Mouse (Mus musculus) liver, embryonic 14.5 days (tissue): Measurements from ENCODE around the gene Olfr315. TPM values are rescaled to one million over a fixed set of nuclear protein-coding genes. Genes with fewer than 3 reads are reported as not detected.
"Not testable (repeated sequence)": the region's sequence is repeated elsewhere in the genome, so short reads cannot be mapped to it uniquely, and the experiment has no call there.

ENCODE experiments used
- ATAC-seq: fragments of 200-750 bp; cut with Nextera tagmentation; 2 replicates; pipeline ENCODE4 v1.8.0; 2017; ENCODE audit warnings: moderate number of reproducible peaks, mild to moderate bottlenecking, moderate library complexity; ENCODE audit not compliant: insufficient read depth
- DNase-seq, 3 experiments: peaks; one replicate each; pipeline ENCODE4 v3.0.0-alpha.2; 2012 to 2013; ENCODE audit warnings: low read depth in 3 of 3, low spot score in 3 of 3
- H3K27ac ChIP-seq: fragments of 300-500 bp; sonication (generic); 2 replicates; pipeline ENCODE4 v1.5.1; 2014; ENCODE audit warnings: moderate library complexity, mild to moderate bottlenecking, control low read depth, inconsistent platforms
- H3K27me3 ChIP-seq: fragments of 300-500 bp; sonication (generic); 2 replicates; pipeline ENCODE4 v1.6.1; 2014; ENCODE audit warnings: mild to moderate bottlenecking, low read length, moderate library complexity; ENCODE audit not compliant: control insufficient read depth, insufficient read depth
- H3K36me3 ChIP-seq: fragments of 300-500 bp; sonication (generic); replicated peaks from 2 replicates; pipeline ENCODE4 v1.6.1; 2014; ENCODE audit warnings: low read depth; ENCODE audit not compliant: control insufficient read depth, insufficient read depth
- H3K4me1 ChIP-seq, 2 experiments: fragments of 200-500 bp in 1 of 2; fragments of 300-500 bp in 1 of 2; sonication (generic) in 1 of 2; replicated peaks; 2 replicates each; pipeline ENCODE4 v1.6.1; 2012 to 2014; ENCODE audit warnings: antibody characterized with exemption in 1 of 2, inconsistent platforms in 1 of 2, low read length in 1 of 2; ENCODE audit not compliant: control insufficient read depth in 2 of 2, insufficient read depth in 2 of 2
- H3K4me2 ChIP-seq: fragments of 300-500 bp; sonication (generic); 2 replicates; pipeline ENCODE4 v1.6.1; 2014; ENCODE audit warnings: low read depth, mild to moderate bottlenecking, control low read depth, moderate library complexity
- H3K4me3 ChIP-seq, 2 experiments: fragments of 200-500 bp in 1 of 2; fragments of 300-500 bp in 1 of 2; sonication (generic) in 1 of 2; 2 replicates each; pipeline ENCODE4 v1.5.1; 2012 to 2014; ENCODE audit warnings: low read depth in 2 of 2, low read length in 2 of 2, mild to moderate bottlenecking in 2 of 2, control low read depth in 1 of 2, inconsistent platforms in 1 of 2, moderate library complexity in 1 of 2; ENCODE audit not compliant: insufficient read depth in 1 of 2
- H3K9ac ChIP-seq: fragments of 300-500 bp; sonication (generic); replicated peaks from 2 replicates; pipeline ENCODE4 v1.6.1; 2014; ENCODE audit warnings: mild to moderate bottlenecking, control low read depth, moderate library complexity
- H3K9me3 ChIP-seq: fragments of 300-500 bp; sonication (generic); 2 replicates; pipeline ENCODE4 v1.6.1; 2016; ENCODE audit warnings: low read length, mixed read lengths; ENCODE audit not compliant: control insufficient read depth
- CTCF ChIP-seq: IDR thresholded peaks from 2 replicates; pipeline ENCODE4 v1.5.1; 2016; ENCODE audit warnings: antibody characterized with exemption, low read depth, control low read depth
- EP300 ChIP-seq: IDR thresholded peaks from 2 replicates; pipeline ENCODE4 v1.6.1; 2016; ENCODE audit warnings: antibody characterized with exemption, low read depth
- WGBS: fragments of 180-500 bp; shearing (Covaris S2); extraction: QIAGEN DNeasy Blood & Tissue Kit; methylation state at CpG from one replicate; pipeline ENCODE4 v1.1.7; 2014; ENCODE audit not compliant: insufficient replicate concordance; 5-methylcytosine and 5-hydroxymethylcytosine counted together
- polyA plus RNA-seq, 2 experiments: library from polyadenylated mRNA; depleted of rRNA in 1 of 2; stranded (reverse) in 1 of 2; unstranded in 1 of 2; fragments of >200 nt; fragmentation: Nextera tagmentation in 1 of 2; extraction: Ambion mirVana in 1 of 2; gene quantifications; 2 replicates each; pipeline versions ENCODE4 v1.2.1 to v1.2.3; 2012 to 2014

Olfr315 gene
- polyA plus RNA-seq, 2 experiments: not detected

GRCm38 (mm10) chr11:58815676-58816075 lies 42.7 kb downstream of the Olfr315 start:
- TF ChIP-seq CTCF: no peak
- TF ChIP-seq EP300: no peak
- Histone ChIP-seq H3K9ac (no peak overlapping the region), H3K36me3 (no peaks in the 10 kb centered on the region), H3K27me3 (no peaks in the 10 kb centered on the region), H3K27ac (no peak overlapping the region), H3K9me3 (no peaks in the 10 kb centered on the region), H3K4me1 (no peaks in the 10 kb centered on the region), H3K4me2 (no peak overlapping the region), H3K4me3 (no peak overlapping the region)
- DNase-seq (no peak), ATAC-seq (no peak)
- 57% methylated on average over 1 of the region's 1 CpGs for WGBS

GRCm38 (mm10) chr11:58828937-58829336 lies 55.9 kb downstream of the Olfr315 start, which contains the start of gene Olfr312:
Gene Olfr312 (plus strand): TSS chr11:58829237.
- not testable (repeated sequence) for H3K27ac ChIP-seq, H3K9me3 ChIP-seq, ATAC-seq, H3K36me3 ChIP-seq, DNase-seq, H3K27me3 ChIP-seq, H3K9ac ChIP-seq, H3K4me2 ChIP-seq, H3K4me3 ChIP-seq, H3K4me1 ChIP-seq

GRCm38 (mm10) chr11:58829764-58830163 lies 56.8 kb downstream of the Olfr315 start:
- TF ChIP-seq CTCF (no peak), EP300 (no peak)
- 42% methylated on average over 3 of the region's 3 CpGs for WGBS
- ATAC-seq: no peak
- Histone ChIP-seq H3K36me3 (no peaks in the 10 kb centered on the region), H3K4me2 (no peak overlapping the region), H3K4me3 (no peak overlapping the region), H3K27ac (no peak overlapping the region), H3K4me1 (no peaks in the 10 kb centered on the region), H3K9me3 (no peaks in the 10 kb centered on the region), H3K9ac (no peak overlapping the region), H3K27me3 (no peaks in the 10 kb centered on the region)
- no peak for DNase-seq

Other genes with a start within 250 kb of the Olfr315 start
- gene Olfr330, start 238.4 kb upstream of the Olfr315 start, polyA plus RNA-seq (2012; rRNA removed): not detected in 2 replicates
- not detected in 2 replicates for gene Olfr330, start 238.4 kb upstream of the Olfr315 start, polyA plus RNA-seq (2014; fragmentation: Nextera tagmentation; extraction: Ambion mirVana)
- not detected in 2 replicates for gene Olfr329-ps, start 226.8 kb upstream of the Olfr315 start, polyA plus RNA-seq (2012; rRNA removed)
- gene Olfr329-ps, start 226.8 kb upstream of the Olfr315 start, polyA plus RNA-seq (2014; fragmentation: Nextera tagmentation; extraction: Ambion mirVana): not detected in 2 replicates
- gene Olfr328, start 217.6 kb upstream of the Olfr315 start, polyA plus RNA-seq (2012; rRNA removed): 0.02 TPM in 1 of 2 replicates, not detected in the other
- gene Olfr328, start 217.6 kb upstream of the Olfr315 start, polyA plus RNA-seq (2014; fragmentation: Nextera tagmentation; extraction: Ambion mirVana): not detected in 2 replicates
- not detected in 2 replicates for gene Olfr224, start 202.6 kb upstream of the Olfr315 start, polyA plus RNA-seq (2012; rRNA removed)
- not detected in 2 replicates for gene Olfr224, start 202.6 kb upstream of the Olfr315 start, polyA plus RNA-seq (2014; fragmentation: Nextera tagmentation; extraction: Ambion mirVana)
- not detected in 2 replicates for gene Olfr325, start 195.5 kb upstream of the Olfr315 start, polyA plus RNA-seq (2012; rRNA removed)
- not detected in 2 replicates for gene Olfr325, start 195.5 kb upstream of the Olfr315 start, polyA plus RNA-seq (2014; fragmentation: Nextera tagmentation; extraction: Ambion mirVana)
- not detected in 2 replicates for gene Olfr324, start 178.1 kb upstream of the Olfr315 start, polyA plus RNA-seq (2012; rRNA removed)
- gene Olfr324, start 178.1 kb upstream of the Olfr315 start, polyA plus RNA-seq (2014; fragmentation: Nextera tagmentation; extraction: Ambion mirVana): not detected in 2 replicates
- gene 2210407C18Rik, start 157.1 kb upstream of the Olfr315 start, polyA plus RNA-seq (2012; rRNA removed): not detected in 2 replicates
- gene 2210407C18Rik, start 157.1 kb upstream of the Olfr315 start, polyA plus RNA-seq (2014; fragmentation: Nextera tagmentation; extraction: Ambion mirVana): not detected in 2 replicates
- not detected in 2 replicates for gene Olfr323, start 142.7 kb upstream of the Olfr315 start, polyA plus RNA-seq (2012; rRNA removed)
- gene Olfr323, start 142.7 kb upstream of the Olfr315 start, polyA plus RNA-seq (2014; fragmentation: Nextera tagmentation; extraction: Ambion mirVana): not detected in 2 replicates
- 9.1 and 10.5 TPM in 2 replicates for gene Trim58, start 132.7 kb upstream of the Olfr315 start, polyA plus RNA-seq (2012; rRNA removed)
- 10.5 and 11.8 TPM in 2 replicates for gene Trim58, start 132.7 kb upstream of the Olfr315 start, polyA plus RNA-seq (2014; fragmentation: Nextera tagmentation; extraction: Ambion mirVana)
- gene Olfr322, start 114.4 kb upstream of the Olfr315 start, polyA plus RNA-seq (2012; rRNA removed): 0.03 and 0.07 TPM in 2 replicates
- gene Olfr322, start 114.4 kb upstream of the Olfr315 start, polyA plus RNA-seq (2014; fragmentation: Nextera tagmentation; extraction: Ambion mirVana): 0.14 TPM in 1 of 2 replicates, not detected in the other
- not detected in 2 replicates for gene Olfr320, start 92.1 kb upstream of the Olfr315 start, polyA plus RNA-seq (2012; rRNA removed)
- gene Olfr320, start 92.1 kb upstream of the Olfr315 start, polyA plus RNA-seq (2014; fragmentation: Nextera tagmentation; extraction: Ambion mirVana): not detected in 2 replicates
- not detected in 2 replicates for gene Olfr319, start 74.0 kb upstream of the Olfr315 start, polyA plus RNA-seq (2012; rRNA removed)
- gene Olfr319, start 74.0 kb upstream of the Olfr315 start, polyA plus RNA-seq (2014; fragmentation: Nextera tagmentation; extraction: Ambion mirVana): not detected in 2 replicates
- not detected in 2 replicates for gene Olfr318, start 49.2 kb upstream of the Olfr315 start, polyA plus RNA-seq (2012; rRNA removed)
- not detected in 2 replicates for gene Olfr318, start 49.2 kb upstream of the Olfr315 start, polyA plus RNA-seq (2014; fragmentation: Nextera tagmentation; extraction: Ambion mirVana)
- gene Olfr317, start 34.0 kb upstream of the Olfr315 start, polyA plus RNA-seq (2012; rRNA removed): not detected in 2 replicates
- not detected in 2 replicates for gene Olfr317, start 34.0 kb upstream of the Olfr315 start, polyA plus RNA-seq (2014; fragmentation: Nextera tagmentation; extraction: Ambion mirVana)
- not detected in 2 replicates for gene Olfr316, start 20.5 kb upstream of the Olfr315 start, polyA plus RNA-seq (2012; rRNA removed)
- gene Olfr316, start 20.5 kb upstream of the Olfr315 start, polyA plus RNA-seq (2014; fragmentation: Nextera tagmentation; extraction: Ambion mirVana): not detected in 2 replicates
- not detected in 2 replicates for gene Olfr314, start 9.8 kb downstream of the Olfr315 start, polyA plus RNA-seq (2012; rRNA removed)
- gene Olfr314, start 9.8 kb downstream of the Olfr315 start, polyA plus RNA-seq (2014; fragmentation: Nextera tagmentation; extraction: Ambion mirVana): not detected in 2 replicates
- gene Fam183b, start 28.8 kb downstream of the Olfr315 start, polyA plus RNA-seq (2012; rRNA removed): not detected in 2 replicates
- not detected in 2 replicates for gene Fam183b, start 28.8 kb downstream of the Olfr315 start, polyA plus RNA-seq (2014; fragmentation: Nextera tagmentation; extraction: Ambion mirVana)
- gene Olfr313, start 41.8 kb downstream of the Olfr315 start, polyA plus RNA-seq (2012; rRNA removed): not detected in 2 replicates
- not detected in 2 replicates for gene Olfr313, start 41.8 kb downstream of the Olfr315 start, polyA plus RNA-seq (2014; fragmentation: Nextera tagmentation; extraction: Ambion mirVana)
- gene Olfr312, start 56.0 kb downstream of the Olfr315 start, polyA plus RNA-seq (2012; rRNA removed): not detected in 2 replicates
- not detected in 2 replicates for gene Olfr312, start 56.0 kb downstream of the Olfr315 start, polyA plus RNA-seq (2014; fragmentation: Nextera tagmentation; extraction: Ambion mirVana)
- gene Olfr311, start 66.1 kb downstream of the Olfr315 start, polyA plus RNA-seq (2012; rRNA removed): not detected in 2 replicates
- gene Olfr311, start 66.1 kb downstream of the Olfr315 start, polyA plus RNA-seq (2014; fragmentation: Nextera tagmentation; extraction: Ambion mirVana): not detected in 2 replicates
- gene Gm12258, start 74.0 kb downstream of the Olfr315 start, polyA plus RNA-seq (2012; rRNA removed): 2.0 and 2.8 TPM in 2 replicates
- 1.3 and 1.8 TPM in 2 replicates for gene Gm12258, start 74.0 kb downstream of the Olfr315 start, polyA plus RNA-seq (2014; fragmentation: Nextera tagmentation; extraction: Ambion mirVana)
- 0.92 and 1.5 TPM in 2 replicates for gene 2810021J22Rik, start 94.0 kb downstream of the Olfr315 start, polyA plus RNA-seq (2012; rRNA removed)
- gene 2810021J22Rik, start 94.0 kb downstream of the Olfr315 start, polyA plus RNA-seq (2014; fragmentation: Nextera tagmentation; extraction: Ambion mirVana): 2.2 and 2.5 TPM in 2 replicates
- gene Zfp39, start 131.0 kb downstream of the Olfr315 start, polyA plus RNA-seq (2012; rRNA removed): 3.9 and 4.6 TPM in 2 replicates
- gene Zfp39, start 131.0 kb downstream of the Olfr315 start, polyA plus RNA-seq (2014; fragmentation: Nextera tagmentation; extraction: Ambion mirVana): 5.2 and 5.4 TPM in 2 replicates
- gene Btnl10, start 144.7 kb downstream of the Olfr315 start, polyA plus RNA-seq (2012; rRNA removed): 18.2 and 19.3 TPM in 2 replicates
- 9.1 and 9.6 TPM in 2 replicates for gene Btnl10, start 144.7 kb downstream of the Olfr315 start, polyA plus RNA-seq (2014; fragmentation: Nextera tagmentation; extraction: Ambion mirVana)
- 80.8 and 83.3 TPM in 2 replicates for gene Rnf187, start 165.7 kb downstream of the Olfr315 start, polyA plus RNA-seq (2012; rRNA removed)
- gene Rnf187, start 165.7 kb downstream of the Olfr315 start, polyA plus RNA-seq (2014; fragmentation: Nextera tagmentation; extraction: Ambion mirVana): 104 and 120 TPM in 2 replicates
- 15.7 and 16.0 TPM in 2 replicates for gene Hist3h2ba, start 175.7 kb downstream of the Olfr315 start, polyA plus RNA-seq (2012; rRNA removed)
- gene Hist3h2ba, start 175.7 kb downstream of the Olfr315 start, polyA plus RNA-seq (2014; fragmentation: Nextera tagmentation; extraction: Ambion mirVana): 4.2 and 6.0 TPM in 2 replicates
- 11.0 and 11.5 TPM in 2 replicates for gene Hist3h2a, start 181.5 kb downstream of the Olfr315 start, polyA plus RNA-seq (2012; rRNA removed)
- gene Hist3h2a, start 181.5 kb downstream of the Olfr315 start, polyA plus RNA-seq (2014; fragmentation: Nextera tagmentation; extraction: Ambion mirVana): 13.5 and 16.7 TPM in 2 replicates
- 0.05 and 0.06 TPM in 2 replicates for gene Trim17, start 181.5 kb downstream of the Olfr315 start, polyA plus RNA-seq (2012; rRNA removed)
- gene Trim17, start 181.5 kb downstream of the Olfr315 start, polyA plus RNA-seq (2014; fragmentation: Nextera tagmentation; extraction: Ambion mirVana): 0.06 and 0.14 TPM in 2 replicates
- 8.1 and 8.3 TPM in 2 replicates for gene Trim11, start 204.9 kb downstream of the Olfr315 start, polyA plus RNA-seq (2012; rRNA removed)
- 6.4 and 6.9 TPM in 2 replicates for gene Trim11, start 204.9 kb downstream of the Olfr315 start, polyA plus RNA-seq (2014; fragmentation: Nextera tagmentation; extraction: Ambion mirVana)